Mouse (Mus musculus) forebrain, embryonic 14.5 days (tissue): Measurements from ENCODE around the gene Cramp1l. TPM values are rescaled to one million over a fixed set of nuclear protein-coding genes. Genes with fewer than 3 reads are reported as not detected.
"Not testable (repeated sequence)": the region's sequence is repeated elsewhere in the genome, so short reads cannot be mapped to it uniquely, and the experiment has no call there.

Experiments used
- ATAC-seq: fragments of 200-750 bp; cut with Nextera tagmentation; 2 replicates; pipeline ENCODE4 v1.8.0; 2017; ENCODE audit warnings: mild to moderate bottlenecking, moderate library complexity
- DNase-seq: peaks from one replicate; pipeline ENCODE4 v3.0.0-alpha.2; 2015; ENCODE audit warnings: low spot score
- H3K27ac ChIP-seq: fragments of 300-500 bp; sonication (generic); 2 replicates; pipeline ENCODE4 v1.5.1; 2014; ENCODE audit warnings: low read depth, mild to moderate bottlenecking, control low read depth, low read length, moderate library complexity
- H3K27me3 ChIP-seq: fragments of 300-500 bp; sonication (generic); replicated peaks from 2 replicates; pipeline ENCODE4 v1.6.1; 2014; ENCODE audit warnings: low read length, control low read depth, mixed read lengths; ENCODE audit not compliant: control insufficient read depth, insufficient read depth
- H3K36me3 ChIP-seq: fragments of 300-500 bp; sonication (generic); 2 replicates; pipeline ENCODE4 v1.6.1; 2014; ENCODE audit warnings: low read length, control low read depth; ENCODE audit not compliant: control insufficient read depth, insufficient read depth
- H3K4me1 ChIP-seq: fragments of 300-500 bp; sonication (generic); 2 replicates; pipeline ENCODE4 v1.6.1; 2014; ENCODE audit warnings: antibody characterized with exemption, low read length, control low read depth; ENCODE audit not compliant: control insufficient read depth, insufficient read depth
- H3K4me2 ChIP-seq: fragments of 300-500 bp; sonication (generic); 2 replicates; pipeline ENCODE4 v1.6.1; 2014; ENCODE audit warnings: mild to moderate bottlenecking, control low read depth, low read length
- H3K4me3 ChIP-seq: fragments of 300-500 bp; sonication (generic); 2 replicates; pipeline ENCODE4 v1.5.1; 2014; ENCODE audit warnings: low read depth, low read length, control low read depth
- H3K9ac ChIP-seq: fragments of 300-500 bp; sonication (generic); 2 replicates; pipeline ENCODE4 v1.6.1; 2014; ENCODE audit warnings: mild to moderate bottlenecking, low read length, control low read depth, moderate library complexity
- H3K9me3 ChIP-seq: fragments of 300-500 bp; sonication (generic); replicated peaks from 2 replicates; pipeline ENCODE4 v1.6.1; 2016; ENCODE audit warnings: low read length, control low read depth, mixed read lengths; ENCODE audit not compliant: control insufficient read depth
- WGBS: fragments of 180-500 bp; shearing (Covaris S2); extraction: QIAGEN DNeasy Blood & Tissue Kit; methylation state at CpG from one replicate; pipeline ENCODE4 v1.1.7; 2014; 5-methylcytosine and 5-hydroxymethylcytosine counted together
- polyA plus RNA-seq: library from polyadenylated mRNA; unstranded; fragments of >200 nt; fragmentation: Nextera tagmentation; extraction: Ambion mirVana; gene quantifications from 2 replicates; pipeline ENCODE4 v1.2.1, GENCODE M21; 2014

Gene Cramp1l
- polyA plus RNA-seq, 1 experiment from 2014 or later, result 5.4 TPM

DNA sequence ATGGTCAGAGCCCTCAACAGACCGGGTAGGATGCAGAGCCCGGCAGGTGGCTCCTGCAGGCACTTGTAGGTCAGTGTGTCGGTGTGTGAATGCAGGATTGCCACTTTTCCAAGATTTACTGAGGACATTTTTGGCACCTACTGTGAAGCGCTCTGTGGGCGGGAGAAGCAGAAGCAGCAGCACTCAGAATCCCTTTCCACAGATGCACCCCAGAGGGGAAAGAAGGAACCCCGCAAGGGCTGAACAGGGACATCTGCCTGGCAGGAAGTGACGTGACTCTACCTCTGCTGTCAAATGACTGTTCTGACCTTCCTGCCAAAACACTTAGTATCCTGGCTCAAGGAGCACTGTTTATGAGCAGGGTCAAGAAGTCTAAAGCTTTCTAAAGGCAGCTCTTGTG, 72.6 kb downstream of the Cramp1l start:
- DNase-seq (no peak), ATAC-seq (no peak)
- no peaks in the 10 kb centered on the region for H3K4me1 ChIP-seq
- H3K9me3 ChIP-seq, result no peaks in the 10 kb centered on the region
- H3K9ac ChIP-seq, result no peak overlapping the region
- H3K36me3 ChIP-seq, result peaks cover 55% of the 10 kb centered on the region
- no peak overlapping the region for H3K27ac ChIP-seq
- no peak overlapping the region for H3K4me2 ChIP-seq
- no peaks in the 10 kb centered on the region for H3K27me3 ChIP-seq
- no peak overlapping the region for H3K4me3 ChIP-seq
- 91% methylated on average over 7 of the region's 7 CpGs for WGBS

- peak; percentile 68; the same call in 1 of the 2 replicates for ATAC-seq
These were observed 73.1 kb downstream of the Cramp1l start for GRCm38 (mm10) chr17:24942453-24942852.

GRCm38 (mm10) chr17:24937266-24937665, 78.3 kb downstream of the Cramp1l start:
- no peak for DNase-seq
- WGBS, result 45% methylated on average over 6 of the region's 6 CpGs

More at GRCm38 (mm10) chr17:24942453-24942852, 73.1 kb downstream of the Cramp1l start:
- H3K9me3 ChIP-seq, H3K4me1 ChIP-seq, H3K27me3 ChIP-seq, H3K4me2 ChIP-seq, H3K9ac ChIP-seq, H3K4me3 ChIP-seq, H3K27ac ChIP-seq: not testable (repeated sequence)
- H3K36me3 ChIP-seq, result peaks cover 50% of the 10 kb centered on the region
- 17% methylated on average over 2 of the region's 2 CpGs for WGBS
- DNase-seq, result peak; percentile 26

GRCm38 (mm10) chr17:24936259-24937237, 79.0 kb downstream of the Cramp1l start, which contains the start of gene Mapk8ip3:
Gene Mapk8ip3 (minus strand): TSS chr17:24936977.
- no peaks in the 10 kb centered on the region for H3K9me3 ChIP-seq
- peak within 1 kb of the TSS; percentile 93 for H3K4me3 ChIP-seq
- DNase-seq (peak; percentile 96), ATAC-seq (peak; percentile 99)
- H3K27me3 ChIP-seq, result no peaks in the 10 kb centered on the region
- peak within 1 kb of the TSS; percentile 94 for H3K9ac ChIP-seq
- H3K4me2 ChIP-seq, result peak within 1 kb of the TSS; percentile 86
- H3K27ac ChIP-seq, result peak within 1 kb of the TSS; percentile 80
- WGBS, result under 1% methylated on average over 78 of the region's 78 CpGs
- H3K4me1 ChIP-seq, result peaks cover 17% of the 10 kb centered on the region
- 0 out of 2 replicates have a peak, but pooled peaks cover 9% of the 10 kb centered on the region for H3K36me3 ChIP-seq

More at GRCm38 (mm10) chr17:24937266-24937665, 78.3 kb downstream of the Cramp1l start:
- Histone ChIP-seq H3K27ac (peak overlapping the region; percentile 80), H3K36me3 (0 out of 2 replicates have a peak, but pooled peaks cover 11% of the 10 kb centered on the region), H3K9me3 (no peaks in the 10 kb centered on the region), H3K4me2 (peak overlapping the region; percentile 86), H3K27me3 (no peaks in the 10 kb centered on the region), H3K4me1 (peaks cover 17% of the 10 kb centered on the region), H3K4me3 (peak overlapping the region; percentile 93), H3K9ac (peak overlapping the region; percentile 94)
- ATAC-seq, result no peak

DNA sequence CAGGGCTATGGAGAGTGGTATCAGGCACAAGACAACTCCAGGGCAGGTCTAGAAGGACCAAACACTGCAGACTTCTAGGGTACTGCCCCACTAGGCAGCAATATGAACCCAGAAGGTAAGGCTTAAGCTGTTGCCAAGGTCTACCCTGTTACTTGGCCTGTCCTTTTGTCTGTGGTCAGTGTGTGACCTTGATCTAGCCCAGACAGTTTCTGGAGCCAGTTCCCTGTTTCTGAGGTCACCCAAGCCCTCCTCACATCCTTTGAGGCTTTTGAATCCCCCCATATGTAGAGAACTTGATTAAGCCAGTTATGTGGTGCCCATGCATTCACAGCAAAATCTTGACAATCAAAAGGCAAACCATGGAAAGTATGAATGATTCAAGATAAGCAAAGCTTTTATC, 79.9 kb downstream of the Cramp1l start:
- DNase-seq (no peak), ATAC-seq (no peak)
- no peaks in the 10 kb centered on the region for H3K27me3 ChIP-seq
- H3K4me2 ChIP-seq, result peak overlapping the region; percentile 86
- H3K36me3 ChIP-seq, result 0 out of 2 replicates have a peak, but pooled peaks cover 4% of the 10 kb centered on the region
- peaks cover 17% of the 10 kb centered on the region for H3K4me1 ChIP-seq
- H3K4me3 ChIP-seq, result peak overlapping the region; percentile 93
- H3K27ac ChIP-seq, result no peak overlapping the region
- H3K9ac ChIP-seq, result peak overlapping the region; percentile 94
- no peaks in the 10 kb centered on the region for H3K9me3 ChIP-seq

GRCm38 (mm10) chr17:24934926-24935325, 80.7 kb downstream of the Cramp1l start:
- Histone ChIP-seq H3K36me3 (0 out of 2 replicates have a peak, but pooled peaks cover 4% of the 10 kb centered on the region), H3K4me1 (peaks cover 17% of the 10 kb centered on the region), H3K9me3 (no peaks in the 10 kb centered on the region), H3K4me3 (no peak overlapping the region), H3K4me2 (peak overlapping the region; percentile 86), H3K27me3 (no peaks in the 10 kb centered on the region), H3K9ac (peak overlapping the region; percentile 94), H3K27ac (no peak overlapping the region)
- ATAC-seq, result no peak
- no peak for DNase-seq
- 97% methylated on average over 4 of the region's 4 CpGs for WGBS

- no peak overlapping the region for H3K4me2 ChIP-seq
- H3K27ac ChIP-seq, result no peak overlapping the region
- WGBS, result 83% methylated on average over 4 of the region's 4 CpGs
- ATAC-seq (no peak), DNase-seq (no peak)
- H3K9me3 ChIP-seq, result no peaks in the 10 kb centered on the region
- H3K4me1 ChIP-seq, result peaks cover 17% of the 10 kb centered on the region
- H3K36me3 ChIP-seq, result 0 out of 2 replicates have a peak, but pooled peaks cover 7% of the 10 kb centered on the region
- H3K27me3 ChIP-seq, result no peaks in the 10 kb centered on the region
- no peak overlapping the region for H3K4me3 ChIP-seq
- no peak overlapping the region for H3K9ac ChIP-seq
These were observed 82.4 kb downstream of the Cramp1l start for GRCm38 (mm10) chr17:24933163-24933562.

DNA sequence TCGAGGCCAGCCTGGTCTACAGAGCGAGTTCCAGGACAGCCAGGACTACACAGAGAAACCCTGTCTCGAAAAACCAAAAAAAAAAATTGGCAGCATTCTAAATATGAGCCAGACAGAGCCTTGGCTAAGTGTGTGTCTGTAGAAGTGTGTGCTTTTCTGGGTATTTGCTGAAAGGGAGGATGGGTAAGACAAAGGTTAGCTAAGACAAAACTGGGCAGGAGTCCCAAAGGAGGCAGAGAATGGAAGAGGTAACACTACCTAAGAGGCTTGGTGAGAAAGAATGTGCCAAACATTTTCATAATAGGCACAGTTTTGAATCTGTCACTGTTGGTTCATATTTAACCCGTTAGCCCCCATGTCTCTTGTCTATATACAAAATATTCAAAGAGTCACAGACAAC, 83.2 kb downstream of the Cramp1l start:
- ATAC-seq (no peak), DNase-seq (no peak)
- H3K36me3 ChIP-seq, result peaks cover 12% of the 10 kb centered on the region
- H3K9ac ChIP-seq, result no peak overlapping the region
- no peaks in the 10 kb centered on the region for H3K27me3 ChIP-seq
- 96% methylated on average over 4 of the region's 4 CpGs for WGBS
- no peaks in the 10 kb centered on the region for H3K9me3 ChIP-seq
- H3K4me2 ChIP-seq, result no peak overlapping the region
- H3K4me1 ChIP-seq, result peaks cover 17% of the 10 kb centered on the region
- H3K27ac ChIP-seq, result no peak overlapping the region
- no peak overlapping the region for H3K4me3 ChIP-seq

- Histone ChIP-seq H3K27ac (no peak overlapping the region), H3K9me3 (no peaks in the 10 kb centered on the region), H3K4me3 (no peak overlapping the region), H3K27me3 (no peaks in the 10 kb centered on the region), H3K4me2 (no peak overlapping the region), H3K9ac (no peak overlapping the region), H3K36me3 (peaks cover 39% of the 10 kb centered on the region), H3K4me1 (peaks cover 2% of the 10 kb centered on the region)
- DNase-seq (no peak), ATAC-seq (no peak)
- WGBS, result 87% methylated on average over 1 of the region's 1 CpGs
These were observed 86.1 kb downstream of the Cramp1l start for GRCm38 (mm10) chr17:24929506-24929905.
